Mouse (Mus musculus): ENCODE measurements at regions not wholly inside any gene's neighbourhood (a gene's known extent, or its start where the extent isn't known, plus 50 kb on each side); places are given as distances from the start of the nearest gene placed in this dataset.
"Not testable (repeated sequence)": the region's sequence is repeated elsewhere in the genome, so short reads cannot be mapped to it uniquely, and the experiment has no call there.

GRCm38 (mm10) chr5:5956716-5957115 is 207.6 kb upstream of the Steap1 start:
- no peak for DNase-seq (ENCODE audit: low read depth, low spot score)

GRCm38 (mm10) chr5:5955783-5956182 is 206.7 kb upstream of the Steap1 start:
- DNase-seq (ENCODE audit: low read depth, low spot score), result no peak

- no peak for DNase-seq (ENCODE audit: low read depth, low spot score)
These were observed 176.7 kb upstream of the Steap1 start for GRCm38 (mm10) chr5:5925796-5926195.

GRCm38 (mm10) chr5:5916427-5916826 is 167.3 kb upstream of the Steap1 start:
- DNase-seq (ENCODE audit: low read depth, low spot score), result no peak

GRCm38 (mm10) chr5:5889376-5889775 is 140.2 kb upstream of the Steap1 start:
- DNase-seq (ENCODE audit: low read depth, low spot score), result no peak

- DNase-seq (ENCODE audit: low read depth, low spot score), result no peak
These were observed 124.3 kb upstream of the Steap1 start for GRCm38 (mm10) chr5:5873425-5873824.

GRCm38 (mm10) chr5:5856146-5856724 is 107.1 kb upstream of the Steap1 start:
- DNase-seq (ENCODE audit: low read depth, low spot score), result no peak

GRCm38 (mm10) chr5:5845805-5846496 is 96.8 kb upstream of the Steap1 start:
- DNase-seq (ENCODE audit: low read depth, low spot score), result peak; percentile 73

- DNase-seq (ENCODE audit: low read depth, low spot score), result no peak
These were observed 95.2 kb upstream of the Steap1 start for GRCm38 (mm10) chr5:5844312-5844711.

- no peak for DNase-seq (ENCODE audit: low read depth, low spot score)
These were observed 89.6 kb upstream of the Steap1 start for GRCm38 (mm10) chr5:5838767-5839166.

GRCm38 (mm10) chr5:5822666-5823065 is 73.5 kb upstream of the Steap1 start:
- not testable (repeated sequence) for DNase-seq (ENCODE audit: low read depth, low spot score)

Data from 3T3-L1 (cell line).